16 mouse cellular contexts compared by ENCODE assay signal in the genomic region with DNA sequence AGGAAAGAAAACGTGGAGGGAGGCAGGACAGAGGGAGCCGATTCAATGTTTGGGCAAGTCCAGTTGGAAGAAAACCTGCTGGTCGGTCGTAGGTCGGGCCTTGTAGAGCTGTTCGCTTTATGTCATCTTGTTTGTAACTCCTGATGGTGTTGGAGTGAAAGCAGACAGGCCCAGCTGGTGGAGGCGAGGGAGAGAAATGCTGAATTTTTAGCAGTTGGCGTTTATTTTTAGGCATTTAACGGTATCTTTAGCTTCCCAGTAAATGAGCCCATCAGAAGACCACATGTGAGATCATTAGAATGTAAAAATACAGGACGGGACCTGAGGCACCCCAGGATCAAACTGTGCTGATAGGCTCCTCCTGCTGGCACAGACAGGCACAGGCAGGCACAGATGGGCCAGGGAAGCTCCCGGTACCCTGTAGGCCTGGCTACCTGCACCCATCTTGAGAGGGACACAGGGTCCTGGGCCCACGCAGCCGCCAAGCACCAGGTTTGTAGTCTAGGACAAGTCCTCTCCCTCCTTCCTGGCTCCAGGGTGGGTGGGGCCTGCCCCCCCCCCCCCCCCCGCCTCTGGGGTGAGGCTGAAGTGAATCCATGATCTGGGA. TPM values are rescaled to one million over a fixed set of nuclear protein-coding genes. Genes with fewer than 3 reads are reported as not detected.
A peak's percentile ranks its signal among the peaks of the same experiment; 100 is the strongest.
DNase-seq lines count a peak whose midpoint lies in the region; ATAC-seq and TF ChIP-seq lines count a peak whose summit lies in the region.
"Had no signal": no experiment of that assay in that cellular context is flagged by ENCODE, and none has a peak within 500 bp of the region (broad histone marks: within the 10 kb centered on the region; RNA-seq: fewer than 3 reads in every experiment).

No protein-coding gene starts in this region.

- no peak overlapping the region for H3K27ac ChIP-seq in hindbrain, embryonic 14.5 days
- no peak overlapping the region for H3K27ac ChIP-seq in hindbrain, postnatal 0 days
- no peak overlapping the region for H3K27ac ChIP-seq in liver, embryonic 14.5 days
- no peak overlapping the region for H3K27ac ChIP-seq in intestine, embryonic 15.5 days
- H3K27ac ChIP-seq: embryonic facial prominence, embryonic 15.5 days had no signal

- 66% methylated on average over 13 of the region's 14 CpGs for WGBS in hindbrain, embryonic 14.5 days
- WGBS in hindbrain, postnatal 0 days: 65% methylated on average over 13 of the region's 14 CpGs
- 58% methylated on average over 14 of the region's 14 CpGs for WGBS in liver, embryonic 14.5 days (ENCODE audit: insufficient replicate concordance)
- WGBS in intestine, embryonic 15.5 days: 55% methylated on average over 14 of the region's 14 CpGs

- no peak for TF ChIP-seq EP300 in liver, embryonic 14.5 days (IDR thresholded peaks at IDR 0.05; ENCODE audit: low read depth)

- TF ChIP-seq CTCF in hindbrain, postnatal 0 days (IDR thresholded peaks at IDR 0.05; ENCODE audit: low read depth): no peak
- TF ChIP-seq CTCF in liver, embryonic 14.5 days (IDR thresholded peaks at IDR 0.05; ENCODE audit: low read depth): 0 out of 2 replicates have a peak, but pooled peaks have one; percentile 11

- no peaks in the 10 kb centered on the region for H3K36me3 ChIP-seq in hindbrain, embryonic 14.5 days (replicated peaks; ENCODE audit: control insufficient read depth, insufficient read depth)
- H3K36me3 ChIP-seq in hindbrain, postnatal 0 days (ENCODE audit: insufficient read depth, low read length): no peaks in the 10 kb centered on the region
- H3K36me3 ChIP-seq in liver, embryonic 14.5 days (replicated peaks; ENCODE audit: control insufficient read depth, insufficient read depth, low read depth): no peaks in the 10 kb centered on the region
- no peaks in the 10 kb centered on the region for H3K36me3 ChIP-seq in intestine, embryonic 15.5 days
- H3K36me3 ChIP-seq: embryonic facial prominence, embryonic 15.5 days had no signal

- no peak overlapping the region for H3K9ac ChIP-seq in hindbrain, embryonic 14.5 days
- no peak overlapping the region for H3K9ac ChIP-seq in hindbrain, postnatal 0 days (replicated peaks; ENCODE audit: low read length)
- H3K9ac ChIP-seq in liver, embryonic 14.5 days (replicated peaks): no peak overlapping the region
- H3K9ac ChIP-seq in intestine, embryonic 15.5 days: no peak overlapping the region
- H3K9ac ChIP-seq: embryonic facial prominence, embryonic 15.5 days had no signal

- H3K4me2 ChIP-seq in hindbrain, embryonic 14.5 days (replicated peaks): no peak overlapping the region
- H3K4me2 ChIP-seq in hindbrain, postnatal 0 days (ENCODE audit: low read depth, low read length): no peak overlapping the region
- H3K4me2 ChIP-seq in liver, embryonic 14.5 days (ENCODE audit: low read depth): no peak overlapping the region
- no peak overlapping the region for H3K4me2 ChIP-seq in intestine, embryonic 15.5 days (replicated peaks)
- H3K4me2 ChIP-seq: embryonic facial prominence, embryonic 15.5 days; liver, embryonic 11.5 days had no signal

- H3K27me3 ChIP-seq in hindbrain, embryonic 14.5 days (ENCODE audit: control insufficient read depth, insufficient read depth, low read length): no peaks in the 10 kb centered on the region
- no peaks in the 10 kb centered on the region for H3K27me3 ChIP-seq in hindbrain, postnatal 0 days (ENCODE audit: insufficient read depth, low read length)
- H3K27me3 ChIP-seq in liver, embryonic 14.5 days (ENCODE audit: control insufficient read depth, insufficient read depth, low read length): no peaks in the 10 kb centered on the region
- no peaks in the 10 kb centered on the region for H3K27me3 ChIP-seq in intestine, embryonic 15.5 days (replicated peaks)
- H3K27me3 ChIP-seq: embryonic facial prominence, embryonic 15.5 days had no signal

- H3K9me3 ChIP-seq in hindbrain, embryonic 14.5 days (ENCODE audit: control insufficient read depth, low read length): no peaks in the 10 kb centered on the region
- no peaks in the 10 kb centered on the region for H3K9me3 ChIP-seq in hindbrain, postnatal 0 days (ENCODE audit: low read length)
- no peaks in the 10 kb centered on the region for H3K9me3 ChIP-seq in liver, embryonic 14.5 days (ENCODE audit: control insufficient read depth, low read length)
- H3K9me3 ChIP-seq in intestine, embryonic 15.5 days: no peaks in the 10 kb centered on the region
- H3K9me3 ChIP-seq: embryonic facial prominence, embryonic 15.5 days had no signal

- DNase-seq in hindbrain, embryonic 14.5 days (ENCODE audit: low spot score): no peak
- no peak for DNase-seq in hindbrain, postnatal 0 days (ENCODE audit: low spot score)
- no peak for DNase-seq in liver, embryonic 14.5 days (ENCODE audit: low read depth in 3 of 3, low spot score in 3 of 3)
- no peak for DNase-seq in liver
- DNase-seq in brain, adult 2 months (ENCODE audit: low read depth, low spot score): peak; percentile 69
- peak; percentile 55 for DNase-seq in layer of hippocampus, adult 9-11 months
- DNase-seq: adrenal gland, postnatal 25 days; cerebellum, postnatal 36 days; heart, adult 18-20 months; heart, postnatal 10 days; kidney, postnatal 10 days had no signal

- peak; percentile 21; the same call in 1 of the 2 replicates for ATAC-seq in hindbrain, embryonic 14.5 days (ENCODE audit: low FRiP score)
- ATAC-seq in hindbrain, postnatal 0 days: no peak
- no peak for ATAC-seq in liver, embryonic 14.5 days (ENCODE audit: insufficient read depth)
- ATAC-seq in granulocyte monocyte progenitor cell, adult 5-6 weeks (replicated peaks; ENCODE audit: poor library complexity, severe bottlenecking): no peak
- no peak for ATAC-seq in intestine, embryonic 15.5 days
- ATAC-seq: inflammation-experienced regulatory T-cells, adult 6 months had no signal

- H3K4me3 ChIP-seq in hindbrain, embryonic 14.5 days (replicated peaks; ENCODE audit: low read length): no peak overlapping the region
- H3K4me3 ChIP-seq in hindbrain, postnatal 0 days (ENCODE audit: low read length): no peak overlapping the region
- H3K4me3 ChIP-seq in liver, embryonic 14.5 days (ENCODE audit: insufficient read depth in 1 of 2, low read depth in 2 of 2, low read length in 2 of 2): no peak overlapping the region
- H3K4me3 ChIP-seq in intestine, embryonic 15.5 days (replicated peaks): no peak overlapping the region
- H3K4me3 ChIP-seq: embryonic facial prominence, embryonic 15.5 days had no signal

- H3K4me1 ChIP-seq in hindbrain, embryonic 14.5 days (replicated peaks; ENCODE audit: control insufficient read depth, insufficient read depth, low read length): no peaks in the 10 kb centered on the region
- no peaks in the 10 kb centered on the region for H3K4me1 ChIP-seq in hindbrain, postnatal 0 days (ENCODE audit: insufficient read depth, low read length)
- H3K4me1 ChIP-seq in liver, embryonic 14.5 days (replicated peaks; ENCODE audit: control insufficient read depth in 2 of 2, insufficient read depth in 2 of 2, low read length in 1 of 2): no peaks in the 10 kb centered on the region
- no peaks in the 10 kb centered on the region for H3K4me1 ChIP-seq in intestine, embryonic 15.5 days (replicated peaks)
- H3K4me1 ChIP-seq: embryonic facial prominence, embryonic 15.5 days had no signal

RNA-seq across cellular contexts. Expression of a gene that starts 31.2 kb away (rescaled TPM):
- 29.2 and 33.9 TPM in 2 replicates for polyA plus RNA-seq in hindbrain, embryonic 14.5 days (2014; fragmentation: Nextera tagmentation; extraction: Ambion mirVana)
- total RNA-seq in hindbrain, postnatal 0 days (2014; rRNA removed): 34.9 and 35.8 TPM in 2 replicates
- 25.6 and 26.1 TPM in 2 replicates for polyA plus RNA-seq in hindbrain, postnatal 0 days (2015; fragmentation: Nextera tagmentation; extraction: Ambion mirVana)
- 3.6 and 4.7 TPM in 2 replicates for polyA plus RNA-seq in liver, embryonic 14.5 days (2012; rRNA removed)
- polyA plus RNA-seq in liver, embryonic 14.5 days (2014; fragmentation: Nextera tagmentation; extraction: Ambion mirVana): 10.3 and 11.2 TPM in 2 replicates
- total RNA-seq in granulocyte monocyte progenitor cell, adult 5-6 weeks (2014; fragmentation: Nextera tagmentation): 31.3 and 39.0 TPM in 2 replicates
- 23.6 and 31.1 TPM in 2 replicates for total RNA-seq in granulocyte monocyte progenitor cell, adult 5-6 weeks (2017)
- 13.5 and 13.9 TPM in 2 replicates for polyA plus RNA-seq in intestine, embryonic 15.5 days (2015; fragmentation: Nextera tagmentation; extraction: Ambion mirVana)

RNA-seq across cellular contexts. Expression of a gene that starts 44.5 kb away (rescaled TPM):
- 16.8 and 19.6 TPM in 2 replicates for polyA plus RNA-seq in hindbrain, embryonic 14.5 days (2014; fragmentation: Nextera tagmentation; extraction: Ambion mirVana)
- total RNA-seq in hindbrain, postnatal 0 days (2014; rRNA removed): 11.5 and 15.7 TPM in 2 replicates
- polyA plus RNA-seq in hindbrain, postnatal 0 days (2015; fragmentation: Nextera tagmentation; extraction: Ambion mirVana): 19.7 and 20.6 TPM in 2 replicates
- polyA plus RNA-seq in liver, embryonic 14.5 days (2012; rRNA removed): 51.2 and 71.1 TPM in 2 replicates
- 87.8 and 94.9 TPM in 2 replicates for polyA plus RNA-seq in liver, embryonic 14.5 days (2014; fragmentation: Nextera tagmentation; extraction: Ambion mirVana)
- total RNA-seq in granulocyte monocyte progenitor cell, adult 5-6 weeks (2014; fragmentation: Nextera tagmentation): 22.4 and 23.1 TPM in 2 replicates
- total RNA-seq in granulocyte monocyte progenitor cell, adult 5-6 weeks (2017): 20.9 and 25.7 TPM in 2 replicates
- polyA plus RNA-seq in intestine, embryonic 15.5 days (2015; fragmentation: Nextera tagmentation; extraction: Ambion mirVana): 57.2 and 59.4 TPM in 2 replicates

Comparison
In these comparisons a context has a peak if more than half of its experiments do, and no peak if none do; other contexts are left out.
1. DNase-seq: peak in brain, adult 2 months (single experiment) and layer of hippocampus, adult 9-11 months (single experiment); none in hindbrain, embryonic 14.5 days (single experiment), hindbrain, postnatal 0 days (single experiment), liver, embryonic 14.5 days (0 of 3) and liver (single experiment).